Mouse (Mus musculus): Measurements from ENCODE around the gene Lpin2. TPM values are rescaled to one million over a fixed set of nuclear protein-coding genes. Genes with fewer than 3 reads are reported as not detected.
A peak's percentile ranks its signal among the peaks of the same experiment; 100 is the strongest.

Lpin2 gene
- polyA plus RNA-seq, 1 experiment from 2014 or later, result 65.8 TPM

GRCm38 (mm10) chr17:71252101-71252500 is 69.7 kb downstream of the Lpin2 start:
- peak overlapping the region; percentile 54 for H3K27ac ChIP-seq (ENCODE audit: low read length)
- no peak overlapping the region for H3K4me3 ChIP-seq (ENCODE audit: low read length)
- H3K4me1 ChIP-seq (ENCODE audit: insufficient read depth, low read length), result peaks cover 39% of the 10 kb centered on the region
- WGBS, result 69% methylated on average over 9 of the region's 9 CpGs
- no peaks in the 10 kb centered on the region for H3K9me3 ChIP-seq (ENCODE audit: low read length)
- H3K9ac ChIP-seq (replicated peaks; ENCODE audit: low read length), result no peak overlapping the region
- no peak overlapping the region for H3K4me2 ChIP-seq (replicated peaks; ENCODE audit: low read depth, low read length)
- peaks cover 22% of the 10 kb centered on the region for H3K36me3 ChIP-seq (ENCODE audit: insufficient read depth, low read length)
- H3K27me3 ChIP-seq (ENCODE audit: insufficient read depth, low read length), result no peaks in the 10 kb centered on the region
- no peak for ATAC-seq (ENCODE audit: low FRiP score, low TSS enrichment)

- H3K27ac ChIP-seq (ENCODE audit: low read length), result peak overlapping the region; percentile 14
- 72% methylated on average over 2 of the region's 2 CpGs for WGBS
- no peak for ATAC-seq (ENCODE audit: low FRiP score, low TSS enrichment)
Observed at GRCm38 (mm10) chr17:71253391-71253790, 71.0 kb downstream of the Lpin2 start.

GRCm38 (mm10) chr17:71254106-71254505 is 71.7 kb downstream of the Lpin2 start:
- Histone ChIP-seq H3K4me2 (replicated peaks; ENCODE audit: low read depth, low read length) (no peak overlapping the region), H3K9me3 (ENCODE audit: low read length) (no peaks in the 10 kb centered on the region), H3K4me3 (ENCODE audit: low read length) (no peak overlapping the region), H3K9ac (replicated peaks; ENCODE audit: low read length) (no peak overlapping the region), H3K27ac (ENCODE audit: low read length) (peak overlapping the region; percentile 14), H3K4me1 (ENCODE audit: insufficient read depth, low read length) (peaks cover 39% of the 10 kb centered on the region), H3K27me3 (ENCODE audit: insufficient read depth, low read length) (no peaks in the 10 kb centered on the region), H3K36me3 (ENCODE audit: insufficient read depth, low read length) (peaks cover 8% of the 10 kb centered on the region; the same call in 1 of the 2 replicates)
- ATAC-seq (ENCODE audit: low FRiP score, low TSS enrichment), result no peak
- WGBS, result 61% methylated on average over 5 of the region's 5 CpGs

More at GRCm38 (mm10) chr17:71253391-71253790, 71.0 kb downstream of the Lpin2 start:
- Histone ChIP-seq H3K4me3 (ENCODE audit: low read length) (no peak overlapping the region), H3K4me2 (replicated peaks; ENCODE audit: low read depth, low read length) (no peak overlapping the region), H3K9me3 (ENCODE audit: low read length) (no peaks in the 10 kb centered on the region), H3K9ac (replicated peaks; ENCODE audit: low read length) (no peak overlapping the region), H3K4me1 (ENCODE audit: insufficient read depth, low read length) (peaks cover 39% of the 10 kb centered on the region), H3K36me3 (ENCODE audit: insufficient read depth, low read length) (peaks cover 10% of the 10 kb centered on the region), H3K27me3 (ENCODE audit: insufficient read depth, low read length) (no peaks in the 10 kb centered on the region)

- no peak for ATAC-seq (ENCODE audit: low FRiP score, low TSS enrichment)
- Histone ChIP-seq H3K27me3 (ENCODE audit: insufficient read depth, low read length) (no peaks in the 10 kb centered on the region), H3K36me3 (ENCODE audit: insufficient read depth, low read length) (peaks cover 2% of the 10 kb centered on the region; the same call in 1 of the 2 replicates), H3K9me3 (ENCODE audit: low read length) (no peaks in the 10 kb centered on the region), H3K4me1 (ENCODE audit: insufficient read depth, low read length) (peaks cover 41% of the 10 kb centered on the region), H3K4me3 (ENCODE audit: low read length) (no peak overlapping the region), H3K4me2 (replicated peaks; ENCODE audit: low read depth, low read length) (no peak overlapping the region), H3K9ac (replicated peaks; ENCODE audit: low read length) (no peak overlapping the region), H3K27ac (ENCODE audit: low read length) (no peak overlapping the region; the same call in 1 of the 2 replicates)
- WGBS, result 54% methylated on average over 6 of the region's 6 CpGs
Observed at GRCm38 (mm10) chr17:71254736-71255135, 72.4 kb downstream of the Lpin2 start.

- ATAC-seq (ENCODE audit: low FRiP score, low TSS enrichment), result no peak
- H3K27ac ChIP-seq (ENCODE audit: low read length), result no peak overlapping the region
- peaks cover 30% of the 10 kb centered on the region for H3K4me1 ChIP-seq (ENCODE audit: insufficient read depth, low read length)
- WGBS, result 73% methylated on average over 14 of the region's 14 CpGs
- H3K4me2 ChIP-seq (replicated peaks; ENCODE audit: low read depth, low read length), result no peak overlapping the region
- H3K36me3 ChIP-seq (ENCODE audit: insufficient read depth, low read length), result no peaks in the 10 kb centered on the region
- H3K9me3 ChIP-seq (ENCODE audit: low read length), result no peaks in the 10 kb centered on the region
- H3K27me3 ChIP-seq (ENCODE audit: insufficient read depth, low read length), result no peaks in the 10 kb centered on the region
- no peak overlapping the region for H3K4me3 ChIP-seq (ENCODE audit: low read length)
- H3K9ac ChIP-seq (replicated peaks; ENCODE audit: low read length), result no peak overlapping the region
Observed at GRCm38 (mm10) chr17:71256068-71256615, 73.8 kb downstream of the Lpin2 start.

- no peaks in the 10 kb centered on the region for H3K27me3 ChIP-seq (ENCODE audit: insufficient read depth, low read length)
- no peaks in the 10 kb centered on the region for H3K9me3 ChIP-seq (ENCODE audit: low read length)
- no peaks in the 10 kb centered on the region for H3K36me3 ChIP-seq (ENCODE audit: insufficient read depth, low read length)
- no peak for ATAC-seq (ENCODE audit: low FRiP score, low TSS enrichment)
- peaks cover 22% of the 10 kb centered on the region for H3K4me1 ChIP-seq (ENCODE audit: insufficient read depth, low read length)
- H3K27ac ChIP-seq (ENCODE audit: low read length), result no peak overlapping the region
- WGBS, result 84% methylated on average over 13 of the region's 13 CpGs
- H3K9ac ChIP-seq (replicated peaks; ENCODE audit: low read length), result no peak overlapping the region
- no peak overlapping the region for H3K4me2 ChIP-seq (replicated peaks; ENCODE audit: low read depth, low read length)
- H3K4me3 ChIP-seq (ENCODE audit: low read length), result no peak overlapping the region
Observed at GRCm38 (mm10) chr17:71256806-71257536, 74.6 kb downstream of the Lpin2 start.

GRCm38 (mm10) chr17:71259727-71260126 is 77.4 kb downstream of the Lpin2 start:
- Histone ChIP-seq H3K9ac (replicated peaks; ENCODE audit: low read length) (no peak overlapping the region), H3K4me2 (replicated peaks; ENCODE audit: low read depth, low read length) (no peak overlapping the region), H3K4me3 (ENCODE audit: low read length) (no peak overlapping the region), H3K4me1 (ENCODE audit: insufficient read depth, low read length) (peaks cover 6% of the 10 kb centered on the region; the same call in 1 of the 2 replicates), H3K27me3 (ENCODE audit: insufficient read depth, low read length) (no peaks in the 10 kb centered on the region), H3K27ac (ENCODE audit: low read length) (no peak overlapping the region), H3K9me3 (ENCODE audit: low read length) (no peaks in the 10 kb centered on the region), H3K36me3 (ENCODE audit: insufficient read depth, low read length) (no peaks in the 10 kb centered on the region)
- 52% methylated on average over 11 of the region's 11 CpGs for WGBS
- ATAC-seq (ENCODE audit: low FRiP score, low TSS enrichment), result peak; percentile 83

GRCm38 (mm10) chr17:71260658-71261057 is 78.3 kb downstream of the Lpin2 start:
- peaks cover 6% of the 10 kb centered on the region; the same call in 1 of the 2 replicates for H3K4me1 ChIP-seq (ENCODE audit: insufficient read depth, low read length)
- H3K36me3 ChIP-seq (ENCODE audit: insufficient read depth, low read length), result no peaks in the 10 kb centered on the region
- H3K27me3 ChIP-seq (ENCODE audit: insufficient read depth, low read length), result no peaks in the 10 kb centered on the region
- no peak overlapping the region for H3K4me2 ChIP-seq (replicated peaks; ENCODE audit: low read depth, low read length)
- ATAC-seq (ENCODE audit: low FRiP score, low TSS enrichment), result no peak
- 56% methylated on average over 3 of the region's 3 CpGs for WGBS
- H3K27ac ChIP-seq (ENCODE audit: low read length), result no peak overlapping the region
- H3K9ac ChIP-seq (replicated peaks; ENCODE audit: low read length), result no peak overlapping the region
- no peak overlapping the region for H3K4me3 ChIP-seq (ENCODE audit: low read length)
- H3K9me3 ChIP-seq (ENCODE audit: low read length), result no peaks in the 10 kb centered on the region

- Histone ChIP-seq H3K4me3 (ENCODE audit: low read length) (no peak overlapping the region), H3K27me3 (ENCODE audit: insufficient read depth, low read length) (no peaks in the 10 kb centered on the region), H3K4me2 (replicated peaks; ENCODE audit: low read depth, low read length) (no peak overlapping the region), H3K4me1 (ENCODE audit: insufficient read depth, low read length) (peaks cover 6% of the 10 kb centered on the region; the same call in 1 of the 2 replicates), H3K9ac (replicated peaks; ENCODE audit: low read length) (no peak overlapping the region), H3K36me3 (ENCODE audit: insufficient read depth, low read length) (no peaks in the 10 kb centered on the region), H3K27ac (ENCODE audit: low read length) (no peak overlapping the region), H3K9me3 (ENCODE audit: low read length) (no peaks in the 10 kb centered on the region)
- WGBS, result 76% methylated on average over 6 of the region's 6 CpGs
- no peak for ATAC-seq (ENCODE audit: low FRiP score, low TSS enrichment)
Observed at GRCm38 (mm10) chr17:71263136-71263535, 80.8 kb downstream of the Lpin2 start.

GRCm38 (mm10) chr17:71264739-71265138 is 82.4 kb downstream of the Lpin2 start:
- no peak overlapping the region for H3K4me2 ChIP-seq (replicated peaks; ENCODE audit: low read depth, low read length)
- no peak overlapping the region for H3K4me3 ChIP-seq (ENCODE audit: low read length)
- H3K4me1 ChIP-seq (ENCODE audit: insufficient read depth, low read length), result peaks cover 4% of the 10 kb centered on the region; the same call in 1 of the 2 replicates
- H3K27ac ChIP-seq (ENCODE audit: low read length), result no peak overlapping the region
- WGBS, result 55% methylated on average over 4 of the region's 4 CpGs
- no peaks in the 10 kb centered on the region for H3K27me3 ChIP-seq (ENCODE audit: insufficient read depth, low read length)
- H3K9me3 ChIP-seq (ENCODE audit: low read length), result no peaks in the 10 kb centered on the region
- no peak for ATAC-seq (ENCODE audit: low FRiP score, low TSS enrichment)
- no peak overlapping the region for H3K9ac ChIP-seq (replicated peaks; ENCODE audit: low read length)
- no peaks in the 10 kb centered on the region for H3K36me3 ChIP-seq (ENCODE audit: insufficient read depth, low read length)

Data from kidney, embryonic 16.5 days (tissue).